Mouse (Mus musculus) layer of hippocampus, adult 8-10 months (tissue): Measurements from ENCODE around the gene Dst. TPM values are rescaled to one million over a fixed set of nuclear protein-coding genes. Genes with fewer than 3 reads are reported as not detected.
A peak's percentile ranks its signal among the peaks of the same experiment; 100 is the strongest.

ENCODE experiments used
- DNase-seq, 2 experiments: peaks; one replicate each; pipeline ENCODE4 v3.0.0; 2022; ENCODE audit warnings: low spot score in 2 of 2
- total RNA-seq, 4 experiments: library from RNA; stranded (reverse); gene quantifications; 2 replicates each; pipeline ENCODE4 v1.2.4; 2022

Dst gene
- total RNA-seq, 4 experiments from 2014 or later: 211 to 239 (median 222) TPM

- no peak for DNase-seq
Measured at GRCm38 (mm10) chr1:34023154-34023553, 115.1 kb downstream of the Dst start.

- DNase-seq: no peak
Measured at GRCm38 (mm10) chr1:34025879-34026278, 117.9 kb downstream of the Dst start.

GRCm38 (mm10) chr1:34028722-34029121 lies 120.7 kb downstream of the Dst start:
- DNase-seq: no peak

- DNase-seq: no peak
Measured at GRCm38 (mm10) chr1:34030330-34031021, 122.5 kb downstream of the Dst start.

GRCm38 (mm10) chr1:34033052-34033451 lies 125.0 kb downstream of the Dst start:
- DNase-seq: no peak

GRCm38 (mm10) chr1:34033478-34033877 lies 125.5 kb downstream of the Dst start:
- no peak for DNase-seq

- no peak for DNase-seq
Measured at GRCm38 (mm10) chr1:34033958-34034357, 125.9 kb downstream of the Dst start.

- no peak for DNase-seq
Measured at GRCm38 (mm10) chr1:34036111-34036510, 128.1 kb downstream of the Dst start.

GRCm38 (mm10) chr1:34038571-34038970 lies 130.5 kb downstream of the Dst start:
- no peak for DNase-seq

GRCm38 (mm10) chr1:34040049-34040448 lies 132.0 kb downstream of the Dst start:
- no peak for DNase-seq

GRCm38 (mm10) chr1:34040901-34041721 lies 133.1 kb downstream of the Dst start:
- DNase-seq: peak; percentile 42 to 59

GRCm38 (mm10) chr1:34042299-34042698 lies 134.3 kb downstream of the Dst start:
- no peak for DNase-seq

- DNase-seq: no peak
Measured at GRCm38 (mm10) chr1:34043327-34043726, 135.3 kb downstream of the Dst start.

GRCm38 (mm10) chr1:34043836-34044550 lies 136.0 kb downstream of the Dst start:
- no peak for DNase-seq

- no peak for DNase-seq
Measured at GRCm38 (mm10) chr1:34044675-34045074, 136.7 kb downstream of the Dst start.

- DNase-seq: no peak
Measured at GRCm38 (mm10) chr1:34047285-34047684, 139.3 kb downstream of the Dst start.

- DNase-seq: no peak
Measured at GRCm38 (mm10) chr1:34051251-34051650, 143.2 kb downstream of the Dst start.

GRCm38 (mm10) chr1:34052422-34052821 lies 144.4 kb downstream of the Dst start:
- DNase-seq: no peak

- DNase-seq: no peak
Measured at GRCm38 (mm10) chr1:34054970-34055369, 146.9 kb downstream of the Dst start.

- no peak for DNase-seq
Measured at GRCm38 (mm10) chr1:34056658-34057057, 148.6 kb downstream of the Dst start.

GRCm38 (mm10) chr1:34059231-34059630 lies 151.2 kb downstream of the Dst start:
- no peak for DNase-seq

- no peak for DNase-seq
Measured at GRCm38 (mm10) chr1:34060446-34060845, 152.4 kb downstream of the Dst start.
